Mouse (Mus musculus): ENCODE measurements around the gene Psmb2.
A peak's percentile ranks its signal among the peaks of the same experiment; 100 is the strongest.

Psmb2 gene

GRCm38 (mm10) chr4:126677054-126678003, at the start of gene Psmb2:
Gene Psmb2 (plus strand): TSS chr4:126677630.
- DNase-seq (ENCODE audit: low spot score) = peak; percentile 98

GRCm38 (mm10) chr4:126631922-126632321, 45.5 kb upstream of the Psmb2 start:
- peak; percentile 49 for DNase-seq (ENCODE audit: low spot score)

- DNase-seq (ENCODE audit: low spot score) = no peak
These were observed 44.8 kb upstream of the Psmb2 start for GRCm38 (mm10) chr4:126632668-126633067.

- DNase-seq (ENCODE audit: low spot score) = no peak
These were observed 41.1 kb upstream of the Psmb2 start for GRCm38 (mm10) chr4:126636330-126636729.

- DNase-seq (ENCODE audit: low spot score) = no peak
These were observed 40.0 kb upstream of the Psmb2 start for GRCm38 (mm10) chr4:126637446-126637845.

- no peak for DNase-seq (ENCODE audit: low spot score)
These were observed 38.1 kb upstream of the Psmb2 start for GRCm38 (mm10) chr4:126639339-126639738.

GRCm38 (mm10) chr4:126641901-126642300, 35.5 kb upstream of the Psmb2 start:
- DNase-seq (ENCODE audit: low spot score) = no peak

- DNase-seq (ENCODE audit: low spot score) = no peak
These were observed 33.6 kb upstream of the Psmb2 start for GRCm38 (mm10) chr4:126643815-126644214.

GRCm38 (mm10) chr4:126644333-126644963, 33.0 kb upstream of the Psmb2 start:
- peak; percentile 40 for DNase-seq (ENCODE audit: low spot score)

- peak; percentile 68 for DNase-seq (ENCODE audit: low spot score)
These were observed 29.2 kb upstream of the Psmb2 start for GRCm38 (mm10) chr4:126647996-126648910.

GRCm38 (mm10) chr4:126653148-126653547, 24.3 kb upstream of the Psmb2 start:
- no peak for DNase-seq (ENCODE audit: low spot score)

- peak; percentile 64 for DNase-seq (ENCODE audit: low spot score)
These were observed 22.1 kb upstream of the Psmb2 start for GRCm38 (mm10) chr4:126655356-126655755.

GRCm38 (mm10) chr4:126661249-126661648, 16.2 kb upstream of the Psmb2 start:
- DNase-seq (ENCODE audit: low spot score) = no peak

GRCm38 (mm10) chr4:126667075-126667474, 10.4 kb upstream of the Psmb2 start:
- no peak for DNase-seq (ENCODE audit: low spot score)

GRCm38 (mm10) chr4:126682298-126682697, 4.9 kb downstream of the Psmb2 start:
- DNase-seq (ENCODE audit: low spot score) = no peak

GRCm38 (mm10) chr4:126683084-126683483, 5.7 kb downstream of the Psmb2 start:
- no peak for DNase-seq (ENCODE audit: low spot score)

GRCm38 (mm10) chr4:126689457-126689856, 12.0 kb downstream of the Psmb2 start:
- DNase-seq (ENCODE audit: low spot score) = no peak

- no peak for DNase-seq (ENCODE audit: low spot score)
These were observed 15.6 kb downstream of the Psmb2 start for GRCm38 (mm10) chr4:126693021-126693420.

GRCm38 (mm10) chr4:126696908-126697307, 19.5 kb downstream of the Psmb2 start:
- DNase-seq (ENCODE audit: low spot score) = no peak

GRCm38 (mm10) chr4:126706630-126707438, 29.4 kb downstream of the Psmb2 start:
- DNase-seq (ENCODE audit: low spot score) = no peak

GRCm38 (mm10) chr4:126707439-126707826, 30.0 kb downstream of the Psmb2 start:
- no peak for DNase-seq (ENCODE audit: low spot score)

Data from retina, embryonic 14.5 days (tissue).